Mouse (Mus musculus) testis, postnatal 10 days (tissue): Measurements from ENCODE around the gene Bsg.

Experiments used
- DNase-seq: peaks from one replicate; pipeline ENCODE4 v3.0.0; 2021; ENCODE audit warnings: low spot score

The Bsg gene

DNA sequence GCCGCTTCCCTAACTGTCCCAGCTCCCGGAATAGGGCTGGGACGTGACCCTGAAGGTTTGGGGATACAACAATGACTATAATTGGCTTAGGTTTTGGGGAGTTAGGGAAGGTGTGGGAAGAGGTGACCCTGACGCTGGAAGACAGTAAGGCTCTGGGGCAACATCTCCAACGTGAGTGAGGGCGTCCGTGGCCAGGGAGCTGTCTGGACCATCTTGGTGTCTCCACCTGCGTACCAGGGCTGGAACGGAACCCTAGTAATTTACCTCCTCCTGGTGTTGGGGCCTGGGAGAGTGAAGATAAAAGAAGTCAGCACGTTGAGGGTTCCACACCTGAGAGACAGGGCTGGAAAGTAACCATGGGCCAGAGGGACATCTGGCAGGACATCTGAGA is 674 bp downstream of the Bsg start:
- no peak for DNase-seq

DNA sequence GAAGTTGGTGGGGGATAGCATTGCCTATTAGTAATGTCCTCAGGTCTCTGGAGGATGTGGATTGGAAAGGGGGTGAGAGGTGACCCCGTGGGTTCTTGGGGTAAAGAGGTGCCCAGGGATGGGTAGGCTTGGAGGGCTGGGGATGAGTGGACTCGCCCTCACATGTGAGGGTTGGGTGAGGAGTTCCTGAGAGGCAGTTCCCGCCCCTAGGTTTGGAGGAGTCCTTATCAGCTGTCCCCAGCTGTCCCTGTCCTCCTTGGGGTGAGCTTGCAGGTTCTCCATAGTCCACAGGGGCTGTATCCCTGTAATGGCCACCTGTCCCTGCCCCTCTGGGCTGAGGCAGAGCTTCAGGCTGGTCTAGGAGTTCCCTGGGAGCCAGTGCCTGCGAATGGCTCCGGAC is 1.7 kb downstream of the Bsg start:
- no peak for DNase-seq

DNA sequence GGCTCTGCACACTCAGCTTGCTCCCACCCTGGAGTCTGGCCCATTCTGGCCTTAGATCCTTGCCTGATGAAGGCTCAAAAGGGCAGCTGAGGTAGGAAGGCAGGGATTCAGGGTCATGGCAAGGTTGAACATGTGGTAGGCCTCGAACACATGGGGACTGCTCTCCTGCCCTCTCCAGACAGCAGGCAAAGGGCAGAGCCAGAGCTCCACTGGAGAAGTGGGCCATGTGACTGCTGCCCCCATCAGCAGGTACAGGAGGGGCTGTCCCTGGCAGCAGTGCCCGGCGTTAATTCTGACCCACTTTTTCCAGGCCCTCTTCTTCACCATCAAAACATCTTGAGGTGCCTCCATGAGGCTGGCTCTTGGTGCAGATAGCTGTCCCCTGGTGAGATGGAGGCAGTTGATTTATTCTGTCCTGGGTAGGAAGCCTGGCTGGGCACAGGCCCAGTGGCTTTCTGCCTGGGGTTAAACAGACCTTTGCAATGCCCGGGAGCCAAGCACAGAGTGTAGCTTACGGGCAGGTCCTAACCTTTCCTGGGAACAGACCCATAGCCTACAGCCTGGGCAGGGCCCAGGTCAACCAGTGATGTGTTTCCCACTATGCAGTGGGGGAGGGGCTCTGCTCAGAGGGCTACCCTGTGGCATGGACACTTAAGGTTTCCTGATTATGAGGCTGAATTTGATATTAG is 2.3 kb downstream of the Bsg start:
- DNase-seq: no peak

DNA sequence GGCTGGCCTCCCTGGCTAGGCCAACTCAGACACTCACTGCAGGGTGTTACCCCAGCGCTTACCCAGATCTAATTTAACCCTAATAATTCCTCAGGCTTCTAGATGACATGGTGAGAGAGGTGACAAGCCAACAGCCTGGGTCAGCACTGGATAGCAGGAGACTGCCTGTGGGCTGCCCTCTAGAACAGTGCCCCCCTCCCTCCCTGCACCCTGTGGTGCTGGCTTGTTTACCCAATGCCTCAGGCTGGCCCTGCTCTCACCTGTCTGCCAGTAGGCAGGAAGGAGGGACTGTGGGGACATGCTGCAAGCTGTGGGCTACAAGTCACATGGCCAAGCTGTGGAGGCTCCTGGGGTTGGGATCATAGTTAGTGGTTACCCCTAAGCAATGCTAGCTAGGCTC is 2.9 kb downstream of the Bsg start:
- no peak for DNase-seq

DNA sequence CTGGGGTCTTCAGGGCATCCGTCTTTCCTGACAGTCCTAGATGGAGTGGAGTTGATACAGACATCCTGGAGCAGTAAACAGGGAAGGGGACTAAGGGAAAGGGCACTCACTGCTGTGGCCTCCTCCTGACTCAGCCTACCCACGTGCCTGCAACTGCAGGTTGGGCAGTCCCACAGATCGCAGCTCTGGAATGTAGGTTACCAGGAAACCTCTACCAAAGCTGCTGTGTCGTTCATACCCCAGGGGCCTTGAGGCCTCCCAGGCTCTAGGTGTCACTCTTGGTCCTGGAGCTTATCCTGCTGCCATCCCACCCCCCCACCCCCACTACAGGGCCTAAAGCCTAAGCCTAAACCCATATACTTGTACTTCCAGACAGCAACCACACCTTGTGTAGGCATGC is 3.5 kb downstream of the Bsg start:
- no peak for DNase-seq

DNA sequence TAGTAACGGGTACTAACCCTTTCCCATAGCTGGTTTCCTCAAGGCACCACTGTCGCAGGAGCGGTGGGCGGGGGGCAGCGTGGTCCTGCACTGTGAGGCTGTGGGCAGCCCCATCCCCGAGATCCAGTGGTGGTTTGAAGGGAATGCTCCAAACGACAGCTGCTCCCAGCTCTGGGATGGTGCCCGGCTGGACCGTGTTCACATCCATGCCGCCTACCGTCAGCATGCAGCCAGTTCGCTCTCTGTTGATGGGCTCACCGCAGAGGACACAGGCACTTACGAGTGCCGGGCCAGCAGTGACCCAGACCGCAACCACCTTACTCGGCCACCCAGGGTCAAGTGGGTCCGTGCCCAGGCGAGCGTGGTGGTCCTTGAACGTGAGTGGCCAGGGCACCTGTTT is 4.4 kb downstream of the Bsg start:
- DNase-seq: no peak

DNA sequence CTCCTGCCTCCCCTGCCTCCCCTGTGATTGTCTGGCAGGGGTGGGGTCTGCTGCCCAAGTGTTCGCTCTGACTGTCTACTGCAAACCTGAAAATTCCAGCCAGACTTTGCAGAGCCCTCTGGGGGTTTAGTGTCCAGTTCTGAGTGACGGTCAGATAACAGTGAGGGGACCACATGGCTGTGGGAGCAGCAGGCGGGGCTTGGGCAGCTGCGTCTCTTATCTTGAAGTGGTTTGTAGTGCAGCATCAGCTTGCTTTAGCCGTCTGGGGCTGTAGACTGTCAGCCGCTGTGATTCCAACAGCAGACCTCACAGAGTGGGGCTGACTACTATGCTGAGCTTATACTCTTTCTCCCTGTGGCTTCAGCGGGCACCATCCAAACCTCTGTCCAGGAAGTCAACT is 5.0 kb downstream of the Bsg start:
- no peak for DNase-seq

DNA sequence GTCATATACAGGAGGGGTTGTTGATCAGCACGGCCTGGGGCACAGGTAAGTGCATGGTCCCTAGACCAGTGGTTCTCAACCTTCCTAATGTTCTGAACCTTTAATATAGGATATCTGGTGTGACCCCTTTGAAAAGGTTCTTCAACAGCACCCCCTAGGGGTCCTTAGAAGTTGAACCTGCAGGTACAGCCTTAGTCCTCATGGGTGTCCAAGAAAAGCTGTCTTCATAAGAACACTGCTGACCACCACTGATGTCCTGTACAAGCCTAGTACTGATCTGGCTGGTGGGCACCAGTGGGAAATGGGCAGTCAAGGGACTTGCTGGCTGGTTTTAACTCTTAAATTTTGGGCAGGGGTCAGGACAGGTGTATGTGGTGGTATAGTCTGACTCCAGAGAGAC is 7.7 kb downstream of the Bsg start:
- DNase-seq: no peak

DNA sequence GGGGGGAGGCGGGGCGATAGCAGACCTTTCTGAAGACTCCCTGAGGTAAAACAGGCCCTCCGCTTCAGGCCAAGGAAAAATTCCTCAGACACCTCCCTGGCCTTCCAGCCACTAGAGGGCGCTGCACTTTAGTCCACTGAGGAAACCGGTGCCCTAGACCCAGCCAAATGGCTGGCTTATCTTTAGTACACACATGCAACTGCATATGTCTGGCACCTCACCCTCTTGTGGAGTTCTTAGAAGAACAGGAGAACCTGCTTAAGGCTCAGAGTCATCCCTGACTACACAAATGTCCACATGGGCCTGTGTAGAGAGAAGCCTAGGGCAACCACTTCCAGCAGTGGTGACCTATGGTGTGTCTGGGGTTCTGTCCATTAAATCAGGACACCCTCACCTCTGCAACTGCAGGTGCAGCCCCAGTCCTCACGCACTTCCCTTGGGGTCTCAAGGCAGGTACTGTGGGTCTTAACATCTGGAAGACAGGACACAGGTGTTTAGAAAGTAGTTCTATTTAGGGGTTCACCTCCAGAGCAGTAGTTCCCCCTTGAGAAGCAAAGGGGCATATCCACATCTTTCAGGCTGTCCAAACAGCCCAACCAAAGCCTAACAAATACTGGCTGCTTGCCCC is 8.3 kb downstream of the Bsg start:
- peak; percentile 93 for DNase-seq

DNA sequence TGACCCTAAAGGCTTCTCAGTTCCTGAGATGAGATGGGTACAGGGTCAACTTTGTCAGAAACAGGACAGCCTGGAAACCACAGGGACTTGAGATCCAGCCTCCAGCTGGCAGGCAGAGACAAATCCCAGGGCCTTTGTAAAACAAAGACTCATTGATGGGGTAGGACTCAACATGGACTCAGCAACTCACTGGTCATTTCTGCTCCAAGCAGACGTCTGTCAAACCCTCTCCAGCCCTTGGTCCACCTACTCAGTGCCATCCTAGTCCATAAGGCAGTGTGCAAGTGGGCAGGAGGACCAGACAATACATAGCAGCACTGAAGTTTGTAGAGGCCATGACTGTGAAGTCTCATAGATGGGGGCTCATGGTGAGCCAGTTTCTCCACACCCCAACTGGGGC is 8.9 kb downstream of the Bsg start:
- DNase-seq: no peak

DNA sequence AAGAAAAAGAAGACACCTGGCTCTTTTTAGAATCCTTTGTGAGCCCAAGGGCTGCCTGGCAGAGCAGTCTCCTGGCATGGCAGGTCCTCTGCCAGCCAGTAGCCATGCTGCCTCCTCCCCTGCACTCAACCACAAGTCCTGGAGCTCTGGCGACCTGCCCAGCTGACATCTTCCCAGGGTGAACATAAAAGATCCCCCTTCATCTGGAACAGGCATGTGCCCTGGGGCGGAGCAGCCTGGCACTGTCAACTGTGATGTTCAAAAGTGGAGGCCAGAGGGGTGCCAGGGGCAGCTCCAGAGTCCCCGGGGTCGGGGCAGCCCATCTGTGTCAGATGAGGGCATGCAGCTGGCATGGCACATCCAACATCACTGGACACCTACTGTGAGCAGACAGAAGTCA is 10.7 kb downstream of the Bsg start:
- no peak for DNase-seq

DNA sequence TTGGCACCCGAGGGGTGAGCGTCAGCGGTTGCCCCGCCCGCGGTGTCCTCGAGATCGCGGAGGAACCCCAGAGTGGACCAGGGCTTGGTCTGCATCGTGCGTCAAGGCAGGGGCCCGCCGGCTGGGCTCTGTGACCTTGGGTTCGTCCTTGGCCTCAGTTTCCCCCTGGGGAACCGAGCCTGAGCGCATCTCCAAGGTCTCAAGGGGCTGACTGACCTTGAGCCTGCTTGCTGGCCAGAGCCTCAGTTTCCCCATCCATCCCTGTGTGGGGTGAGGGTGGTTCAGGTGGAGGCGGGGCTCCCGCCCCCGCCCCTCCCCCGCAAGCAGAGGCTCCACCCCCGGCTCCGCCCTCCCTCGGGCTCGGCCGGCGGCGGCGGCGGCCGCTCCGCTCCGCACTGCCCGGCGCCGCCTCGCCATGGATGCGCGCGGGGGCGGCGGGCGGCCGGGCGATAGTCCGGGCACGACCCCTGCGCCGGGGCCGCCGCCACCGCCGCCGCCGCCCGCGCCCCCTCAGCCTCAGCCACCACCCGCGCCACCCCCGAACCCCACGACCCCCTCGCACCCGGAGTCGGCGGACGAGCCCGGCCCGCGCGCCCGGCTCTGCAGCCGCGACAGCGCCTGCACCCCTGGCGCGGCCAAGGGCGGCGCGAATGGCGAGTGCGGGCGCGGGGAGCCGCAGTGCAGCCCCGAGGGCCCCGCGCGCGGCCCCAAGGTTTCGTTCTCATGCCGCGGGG is 12.1 kb downstream of the Bsg start, which contains the start of gene Hcn2:
Gene Hcn2, plus strand, starts transcription at position 381 of the 734 bp plus-strand sequence.
- no peak for DNase-seq

DNA sequence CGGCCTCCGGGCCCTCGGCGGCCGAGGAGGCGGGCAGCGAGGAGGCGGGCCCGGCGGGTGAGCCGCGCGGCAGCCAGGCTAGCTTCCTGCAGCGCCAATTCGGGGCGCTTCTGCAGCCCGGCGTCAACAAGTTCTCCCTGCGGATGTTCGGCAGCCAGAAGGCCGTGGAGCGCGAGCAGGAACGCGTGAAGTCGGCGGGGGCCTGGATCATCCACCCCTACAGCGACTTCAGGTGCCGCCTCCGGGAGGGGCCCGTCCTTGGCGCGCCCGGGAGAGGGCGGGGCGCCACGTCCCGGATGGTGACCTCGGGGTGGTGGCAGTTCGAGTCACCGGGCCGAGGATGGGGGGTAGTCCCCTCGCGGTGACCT is 12.7 kb downstream of the Bsg start:
- no peak for DNase-seq

DNA sequence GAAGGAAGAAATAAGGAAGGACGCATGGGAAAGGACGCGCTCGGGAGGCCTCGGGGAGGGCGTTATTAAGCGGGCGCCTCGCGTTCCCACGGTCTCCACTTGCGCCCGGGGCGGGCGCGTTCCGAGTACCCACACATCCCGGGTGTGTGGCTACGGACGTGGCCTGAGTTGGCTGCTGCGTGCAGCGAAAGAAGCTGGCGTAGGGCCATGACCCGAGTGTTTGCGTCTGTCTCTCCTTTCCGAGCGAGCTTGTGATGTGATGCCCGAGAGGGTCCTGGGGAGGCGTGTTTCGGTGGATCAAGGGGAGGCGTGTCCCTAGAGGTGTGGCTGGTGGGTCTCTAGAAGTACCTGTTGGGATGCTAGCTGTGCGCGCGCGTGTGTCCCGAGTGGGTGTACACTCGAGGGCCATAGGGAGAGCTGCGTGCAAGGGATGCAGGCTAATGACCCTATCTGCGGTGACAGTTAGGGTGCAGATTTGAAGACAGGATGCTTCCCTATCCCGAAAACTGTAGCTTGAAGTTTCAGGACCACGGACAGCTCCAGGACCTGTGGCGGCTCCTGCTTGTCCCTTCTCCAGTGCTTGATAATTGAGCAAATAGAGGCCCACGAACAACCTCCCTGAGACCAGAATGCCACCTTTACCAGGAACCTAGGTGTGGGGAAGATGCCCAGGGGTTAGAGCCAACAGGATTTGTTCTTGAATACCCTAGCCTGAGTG is 13.5 kb downstream of the Bsg start:
- peak; percentile 90 for DNase-seq

DNA sequence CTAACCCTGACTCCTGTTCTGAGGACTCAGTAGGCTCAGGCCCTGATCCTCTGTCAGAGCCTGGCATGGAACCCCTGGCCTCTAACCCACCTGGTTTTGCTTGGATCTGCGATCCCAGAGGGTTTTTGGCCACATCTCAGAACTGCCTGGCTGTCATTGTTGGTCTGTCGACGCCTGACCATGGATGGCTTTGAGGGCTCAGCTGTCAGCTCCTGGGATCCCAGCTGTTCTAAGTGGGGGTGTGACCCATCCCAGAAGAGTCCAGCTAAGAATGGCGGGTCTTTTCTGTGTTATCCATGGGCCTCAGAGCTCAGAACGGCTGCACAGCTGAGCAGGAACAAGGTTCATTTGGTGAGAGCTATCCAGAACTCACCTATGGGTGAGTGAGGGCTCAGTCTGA is 16.8 kb downstream of the Bsg start:
- DNase-seq: no peak

DNA sequence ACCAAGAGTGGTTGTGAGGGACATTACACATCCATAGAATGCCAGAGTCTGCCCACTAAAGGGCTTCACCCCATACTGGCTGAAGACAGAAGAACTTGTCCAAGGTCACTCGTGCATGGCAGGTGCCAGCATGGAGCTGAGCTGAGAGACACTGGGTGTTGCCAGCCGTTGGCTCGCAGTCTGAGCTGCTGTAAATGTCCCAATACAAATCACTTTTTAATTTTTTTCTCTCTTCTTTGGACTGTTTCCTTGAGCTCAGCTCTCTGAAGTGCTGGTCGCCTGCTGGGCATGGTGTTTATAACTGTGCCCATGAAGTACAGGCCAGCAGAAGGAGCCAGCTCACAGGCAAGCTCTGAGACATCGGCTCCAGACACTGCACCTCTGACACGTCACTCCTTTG is 18.8 kb downstream of the Bsg start:
- DNase-seq: no peak

DNA sequence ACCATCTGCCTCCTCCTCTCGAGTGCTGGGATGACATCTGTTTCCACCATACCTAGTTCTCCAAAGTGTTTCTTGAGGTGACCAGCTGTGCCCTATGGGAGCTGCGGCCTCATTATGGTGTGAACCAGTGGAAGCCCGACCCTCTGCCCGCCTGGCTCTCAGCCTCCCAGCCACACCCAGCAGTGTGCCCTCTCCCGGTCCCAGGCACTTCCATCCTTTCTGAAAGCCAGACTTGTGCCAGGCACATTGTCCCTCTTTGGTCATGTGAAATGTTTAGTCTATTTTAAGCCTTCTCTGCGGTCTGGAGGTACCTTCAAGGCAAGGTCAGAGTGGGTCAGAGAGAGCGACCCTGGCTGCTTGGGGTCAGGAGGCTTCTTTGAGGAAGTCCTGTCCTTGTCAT is 19.4 kb downstream of the Bsg start:
- DNase-seq: no peak

DNA sequence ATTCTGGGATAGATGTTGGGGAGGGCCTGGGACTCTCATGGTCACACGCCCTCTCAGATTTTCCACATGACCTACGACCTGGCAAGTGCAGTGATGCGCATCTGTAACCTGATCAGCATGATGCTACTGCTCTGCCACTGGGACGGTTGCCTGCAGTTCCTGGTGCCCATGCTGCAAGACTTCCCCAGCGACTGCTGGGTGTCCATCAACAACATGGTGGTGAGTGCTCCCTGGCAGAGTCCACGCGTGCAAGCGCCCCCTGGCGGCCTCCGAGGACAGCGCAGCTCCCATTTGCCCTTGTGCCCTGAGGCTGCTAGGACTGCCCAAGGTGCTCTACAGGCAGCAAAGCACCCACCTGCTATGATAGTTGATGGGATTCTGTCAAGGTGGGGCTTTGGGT is 21.8 kb downstream of the Bsg start:
- peak; percentile 71 for DNase-seq

DNA sequence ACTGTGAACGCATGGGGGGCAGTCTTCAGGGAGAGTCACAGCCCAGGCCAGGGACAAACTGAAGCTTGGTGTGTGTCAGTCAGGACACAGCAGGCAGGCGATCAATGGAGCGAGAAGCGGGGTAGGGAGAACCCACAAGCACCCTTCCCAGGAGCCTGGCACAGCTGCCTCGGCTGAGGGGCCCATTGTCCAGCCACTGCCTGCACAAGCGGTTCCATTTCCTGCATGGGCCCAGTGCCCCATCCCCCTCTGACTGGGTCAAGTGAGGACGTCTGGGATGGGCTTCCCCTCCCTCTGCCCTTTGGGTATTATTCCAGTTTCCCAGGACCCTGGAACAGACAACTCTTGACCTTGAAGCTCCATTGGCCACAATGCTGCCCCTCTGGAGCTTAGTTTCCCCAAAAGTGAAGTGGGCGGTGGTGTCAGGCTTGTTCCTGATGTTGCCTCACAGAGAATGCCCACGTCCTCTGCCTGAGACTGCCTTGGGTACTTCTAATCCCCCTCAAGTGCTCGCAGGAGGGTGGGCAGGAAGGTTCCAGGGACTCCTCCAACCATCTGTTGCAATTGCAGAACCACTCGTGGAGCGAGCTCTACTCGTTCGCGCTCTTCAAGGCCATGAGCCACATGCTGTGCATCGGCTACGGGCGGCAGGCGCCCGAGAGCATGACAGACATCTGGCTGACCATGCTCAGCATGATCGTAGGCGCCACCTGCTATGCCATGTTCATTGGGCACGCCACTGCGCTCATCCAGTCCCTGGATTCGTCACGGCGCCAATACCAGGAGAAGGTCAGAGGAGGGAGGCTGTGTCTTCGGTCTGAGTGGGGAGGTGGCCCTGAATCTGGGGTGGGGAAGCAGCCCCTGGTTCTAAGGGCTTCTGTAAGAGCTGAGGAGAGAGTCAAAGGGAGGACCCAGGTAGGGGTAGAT is 24.3 kb downstream of the Bsg start:
- DNase-seq: no peak

DNA sequence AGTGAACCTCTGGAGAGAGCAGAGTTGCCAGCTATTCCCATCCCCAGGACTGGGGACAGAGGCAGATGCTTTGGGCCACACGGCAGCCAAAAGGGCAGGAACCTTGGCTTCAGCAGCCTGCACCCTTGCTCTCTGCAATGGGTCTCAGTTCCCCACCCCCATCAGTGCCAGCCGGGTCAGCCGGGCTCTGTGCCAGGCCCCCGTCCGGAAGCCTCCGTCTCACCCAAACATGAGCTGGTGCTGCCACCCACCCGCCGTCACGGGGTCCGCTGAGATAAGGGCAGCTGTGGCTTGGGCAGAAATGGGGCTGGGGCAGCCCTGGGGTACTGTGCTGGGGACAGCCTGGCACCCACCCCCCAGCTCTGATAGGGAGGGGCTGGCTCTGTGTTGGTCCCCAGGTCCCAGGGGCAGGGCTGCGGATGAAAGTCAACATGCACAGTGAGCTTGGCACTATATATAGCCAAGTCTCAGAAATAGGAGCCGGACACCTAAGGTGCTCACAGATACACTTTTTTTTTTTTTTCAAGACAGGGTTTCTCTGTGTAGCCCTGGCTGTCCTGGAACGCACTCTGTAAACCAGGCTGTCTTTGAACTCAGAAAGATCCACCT is 25.2 kb downstream of the Bsg start:
- DNase-seq: no peak

DNA sequence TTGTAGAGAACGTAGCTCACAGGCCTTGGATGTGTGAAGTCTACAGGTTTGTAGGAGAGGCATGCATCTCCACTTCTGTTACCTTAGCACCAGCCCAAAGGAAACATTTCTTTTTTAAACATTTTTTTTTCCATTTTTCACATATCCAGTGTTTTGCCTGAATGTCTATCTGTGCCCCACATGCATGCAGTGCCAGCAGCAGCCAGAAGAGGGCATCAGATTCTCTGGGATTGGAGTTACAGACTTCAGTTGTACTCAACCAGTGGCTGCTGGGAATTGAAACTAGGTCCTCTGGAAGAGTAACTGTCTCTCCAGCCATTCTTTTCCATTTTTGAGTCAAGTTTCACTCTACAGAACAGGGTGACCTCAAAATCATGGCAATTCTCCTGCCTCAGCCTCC is 28.2 kb downstream of the Bsg start:
- no peak for DNase-seq
